Mouse (Mus musculus) cerebellum, adult 11-12 months (tissue): ENCODE measurements around the gene Cntrl.
A peak's percentile ranks its signal among the peaks of the same experiment; 100 is the strongest.

Source experiments
- DNase-seq: peaks from one replicate; pipeline ENCODE4 v3.0.0; 2022

Cntrl gene

DNA sequence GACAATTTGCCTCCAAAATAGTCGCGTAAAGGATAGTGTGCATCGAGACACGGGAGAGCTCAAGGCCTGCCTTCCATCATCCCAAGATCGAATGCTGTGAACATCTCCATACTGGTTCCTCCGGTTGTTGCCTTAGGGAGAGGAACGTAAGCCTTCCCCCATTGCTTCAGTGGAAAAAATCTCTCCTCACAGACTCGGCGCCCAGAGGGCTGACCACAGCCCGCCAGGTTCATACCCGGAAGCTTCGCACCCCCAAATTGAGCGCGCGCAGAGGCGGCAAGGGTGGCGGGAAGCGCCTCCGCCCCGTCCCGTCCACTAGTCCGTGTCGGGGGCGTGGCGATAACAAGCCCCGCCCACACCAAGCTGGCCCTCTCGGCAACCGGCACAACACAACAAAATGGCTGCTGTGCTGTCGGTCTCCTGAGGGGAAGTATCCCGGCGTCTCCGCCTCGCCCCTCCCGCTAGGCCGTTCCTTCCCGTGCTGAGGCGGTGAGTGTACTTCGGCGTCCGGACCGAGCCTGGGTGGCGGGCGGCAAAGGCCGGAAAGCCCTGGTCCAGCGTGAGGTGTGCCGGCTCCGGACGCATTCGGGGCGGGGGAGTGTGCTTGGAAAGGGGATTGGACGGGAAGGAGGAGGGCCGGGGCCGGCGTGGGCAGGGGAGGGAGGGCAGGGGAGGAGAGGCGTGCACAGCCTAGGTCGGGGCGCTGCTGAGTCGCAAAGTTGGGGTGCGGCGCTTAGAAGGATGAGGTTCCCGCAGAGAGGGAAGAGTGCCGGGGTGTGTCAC, at the start of gene Cntrl:
Cntrl (plus strand) TSS at position 352 of the 783 bp plus-strand sequence.
- DNase-seq = peak; percentile 94

DNA sequence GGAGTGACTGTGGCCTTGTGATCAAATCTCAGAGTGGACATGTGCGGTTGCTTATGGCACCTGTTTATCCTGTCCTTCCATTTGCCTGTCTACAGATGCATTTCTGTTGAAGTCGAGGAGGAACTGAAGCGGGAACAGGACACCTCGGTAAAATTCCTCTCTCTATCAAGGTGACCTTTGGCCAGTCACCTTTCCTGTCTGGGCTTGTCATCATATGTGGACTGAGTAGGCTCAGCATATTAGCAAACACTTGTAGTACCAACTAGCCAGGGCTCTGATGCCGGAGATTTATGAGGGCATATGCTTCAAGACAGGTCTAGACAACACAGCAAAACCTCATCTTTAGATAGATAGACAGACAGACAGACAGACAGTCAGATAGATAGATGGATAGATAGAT, 49.0 kb upstream of the Cntrl start:
- no peak for DNase-seq

DNA sequence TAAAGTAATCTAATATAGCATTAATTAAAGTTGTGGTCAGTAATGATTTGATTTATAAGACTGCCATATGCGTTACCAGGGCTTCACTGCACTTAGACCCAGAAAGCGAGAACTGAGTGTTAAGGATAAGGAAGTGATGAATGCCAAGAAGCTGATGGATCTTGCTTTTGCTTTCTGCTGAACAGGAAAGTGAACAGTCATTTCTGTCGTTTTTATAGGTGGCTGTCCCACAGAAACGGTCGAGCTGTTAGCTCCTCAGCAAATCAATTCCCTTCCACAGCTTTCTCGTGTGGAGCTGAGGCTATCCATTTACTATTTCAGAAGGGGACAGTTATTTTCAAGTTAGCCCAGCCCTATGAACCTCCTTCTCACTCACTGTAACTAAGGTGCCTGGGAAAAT, 48.4 kb upstream of the Cntrl start:
- no peak for DNase-seq

DNA sequence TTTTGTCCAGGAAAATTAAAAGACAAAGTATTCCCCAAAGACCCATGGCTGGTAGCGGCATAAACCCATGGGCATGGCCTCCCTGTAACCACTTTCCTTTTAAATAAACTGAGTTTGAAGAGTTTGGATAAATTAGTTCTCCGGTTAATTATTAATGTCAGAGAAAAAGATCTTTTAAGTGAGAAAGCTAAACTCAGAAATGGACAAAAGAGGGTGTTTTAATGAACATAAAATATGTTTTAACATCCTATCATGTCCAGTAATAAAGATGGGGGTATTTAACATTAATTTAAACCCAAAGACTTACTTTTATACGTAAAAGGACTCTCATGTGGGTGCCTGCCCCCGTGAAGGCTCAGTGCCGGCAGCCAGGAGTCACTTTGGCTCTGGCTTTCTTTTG, 48.0 kb upstream of the Cntrl start, which contains the start of gene Hc:
Hc (minus strand) TSS at position 101 of the 400 bp plus-strand sequence.
- no peak for DNase-seq

DNA sequence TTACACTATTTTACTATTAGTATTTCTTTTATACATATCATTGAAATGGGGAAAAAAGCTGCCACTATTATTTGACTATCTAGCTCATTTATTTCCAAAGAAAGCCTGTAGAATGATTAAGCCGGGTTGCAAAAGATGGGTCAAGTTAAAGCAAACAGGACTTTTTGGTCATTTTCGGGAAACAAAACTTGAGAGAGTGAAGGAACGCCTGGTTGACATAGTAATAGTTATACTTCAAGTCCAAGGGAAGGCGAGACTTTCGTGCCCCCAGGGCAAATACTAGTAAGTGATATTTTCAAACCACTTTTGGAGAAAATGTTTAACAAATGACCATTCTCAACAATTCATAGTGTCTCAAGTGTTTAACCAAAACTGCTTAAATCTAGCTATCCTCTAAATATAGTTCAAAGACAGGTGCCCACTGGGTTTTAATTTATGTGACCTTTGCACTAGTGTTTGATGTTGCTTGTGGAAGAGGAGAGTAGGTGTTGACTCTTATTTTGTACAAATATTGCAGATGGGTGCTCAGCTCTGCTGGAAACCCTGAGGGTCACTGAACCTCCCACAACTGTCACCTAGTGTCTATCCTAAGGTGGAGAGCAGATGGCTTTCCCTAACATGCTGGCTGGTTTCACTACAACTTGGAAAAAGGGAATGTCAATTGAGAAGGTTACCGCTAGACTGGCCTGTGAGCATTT, 45.8 kb upstream of the Cntrl start:
- no peak for DNase-seq

- DNase-seq = no peak
Observed at GRCm38 (mm10) chr2:35066525-35067082, 42.7 kb upstream of the Cntrl start.

- no peak for DNase-seq
Observed at GRCm38 (mm10) chr2:35067117-35067516, 42.2 kb upstream of the Cntrl start.

- no peak for DNase-seq
Observed at GRCm38 (mm10) chr2:35069124-35069523, 40.2 kb upstream of the Cntrl start.

GRCm38 (mm10) chr2:35070275-35070674, 39.0 kb upstream of the Cntrl start:
- DNase-seq = no peak

DNA sequence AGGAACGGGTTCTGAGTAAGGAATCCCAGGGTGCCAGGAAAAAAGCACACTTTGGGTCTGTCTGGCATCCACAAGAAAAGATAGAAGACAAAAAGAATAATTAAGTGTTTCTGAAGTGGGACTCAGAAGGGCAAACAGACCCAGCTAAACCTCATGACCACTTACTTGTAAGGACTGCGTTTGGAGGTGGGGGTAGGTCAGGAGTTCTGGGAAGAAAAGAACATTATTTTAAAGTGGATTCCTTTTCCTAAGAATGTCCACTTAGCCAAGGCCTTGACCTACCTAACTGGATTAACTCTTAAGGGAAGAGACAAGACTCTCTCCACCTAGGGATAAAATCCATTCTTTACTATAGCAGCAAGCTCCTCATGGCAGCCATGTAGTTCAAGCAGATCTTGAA, 36.7 kb upstream of the Cntrl start:
- DNase-seq = no peak

- no peak for DNase-seq
Observed at GRCm38 (mm10) chr2:35074328-35074727, 35.0 kb upstream of the Cntrl start.

GRCm38 (mm10) chr2:35079166-35079565, 30.1 kb upstream of the Cntrl start:
- no peak for DNase-seq

- DNase-seq = no peak
Observed at GRCm38 (mm10) chr2:35087418-35087817, 21.9 kb upstream of the Cntrl start.

DNA sequence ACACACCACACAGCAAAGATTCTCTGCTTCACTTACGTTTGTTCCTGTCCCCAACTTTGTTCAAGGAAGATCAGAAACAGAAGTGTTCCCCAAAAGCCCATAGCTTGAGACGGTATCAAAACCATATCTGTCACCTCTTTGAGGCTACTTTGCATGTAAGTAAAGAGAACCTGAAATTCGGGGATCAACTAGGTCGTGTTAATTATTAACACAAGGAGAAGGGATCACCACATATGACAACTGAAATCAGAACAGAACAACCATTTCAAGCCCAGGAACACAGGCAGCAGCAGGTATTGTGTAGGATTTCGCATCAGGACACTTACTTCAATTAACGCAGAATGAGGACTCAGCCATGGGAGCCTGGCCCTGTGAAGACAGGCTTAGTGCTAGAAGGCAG, 8.8 kb upstream of the Cntrl start:
- no peak for DNase-seq

DNA sequence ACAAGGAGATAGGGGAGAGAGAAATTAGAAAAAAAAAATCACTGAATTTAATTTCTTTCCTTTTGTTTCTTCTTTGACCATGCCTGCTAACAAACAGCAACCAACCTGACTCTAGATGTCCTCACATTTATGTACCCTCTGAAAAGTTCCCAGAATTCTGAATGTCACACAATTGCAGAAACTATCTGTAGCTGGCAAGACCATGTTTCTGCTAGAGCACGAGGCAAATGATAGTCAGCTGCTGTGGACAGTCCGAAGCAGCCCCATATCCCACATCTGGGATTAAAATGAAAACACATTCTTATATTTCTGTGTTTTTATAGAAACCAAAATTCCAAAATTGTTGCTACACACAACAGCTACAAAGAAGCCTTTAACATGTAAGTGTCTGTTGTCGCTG, 7.8 kb upstream of the Cntrl start, which contains the start of gene AI182371:
AI182371 (minus strand) TSS at position 101 of the 400 bp plus-strand sequence.
- no peak for DNase-seq

DNA sequence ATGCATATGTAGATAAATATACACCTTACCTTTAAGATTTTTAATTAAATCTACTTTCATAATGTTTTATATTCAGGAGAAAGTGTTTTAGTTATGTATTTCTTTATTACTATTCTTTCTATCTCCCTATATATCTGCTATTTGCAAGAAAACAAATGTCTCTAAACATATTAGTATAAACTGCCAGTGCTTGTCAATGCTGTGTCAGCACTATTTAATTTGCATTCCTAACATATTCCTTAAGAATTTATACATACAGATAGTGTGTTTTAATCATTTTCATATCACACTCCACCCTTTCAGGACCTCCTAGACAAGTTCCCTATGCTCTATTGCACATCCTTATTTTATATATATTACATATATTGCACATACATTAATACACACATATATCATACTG, 6.5 kb upstream of the Cntrl start:
- DNase-seq = no peak

DNA sequence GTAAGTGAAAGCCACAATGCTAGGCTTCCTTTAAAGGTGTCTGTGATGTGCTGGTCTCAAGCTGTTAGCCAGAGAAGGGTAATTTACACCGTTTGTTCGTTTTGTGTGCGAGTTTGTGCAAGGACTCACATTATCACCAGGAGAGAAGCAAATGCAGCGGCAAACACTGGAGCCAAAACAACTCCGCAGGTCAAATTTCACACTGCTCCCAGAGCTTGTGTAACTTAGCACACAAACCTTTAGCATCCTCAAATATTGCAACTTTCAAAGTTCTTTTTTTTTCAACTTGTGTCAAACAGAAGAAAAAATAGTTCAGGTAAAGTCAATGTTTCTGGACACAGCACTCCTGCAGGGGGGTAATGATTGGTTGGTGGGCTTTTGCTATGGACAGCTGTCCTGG, 5.7 kb upstream of the Cntrl start:
- no peak for DNase-seq

GRCm38 (mm10) chr2:35104843-35105242, 4.4 kb upstream of the Cntrl start:
- no peak for DNase-seq

- DNase-seq = no peak
Observed at GRCm38 (mm10) chr2:35107984-35108635, 1.2 kb upstream of the Cntrl start.

DNA sequence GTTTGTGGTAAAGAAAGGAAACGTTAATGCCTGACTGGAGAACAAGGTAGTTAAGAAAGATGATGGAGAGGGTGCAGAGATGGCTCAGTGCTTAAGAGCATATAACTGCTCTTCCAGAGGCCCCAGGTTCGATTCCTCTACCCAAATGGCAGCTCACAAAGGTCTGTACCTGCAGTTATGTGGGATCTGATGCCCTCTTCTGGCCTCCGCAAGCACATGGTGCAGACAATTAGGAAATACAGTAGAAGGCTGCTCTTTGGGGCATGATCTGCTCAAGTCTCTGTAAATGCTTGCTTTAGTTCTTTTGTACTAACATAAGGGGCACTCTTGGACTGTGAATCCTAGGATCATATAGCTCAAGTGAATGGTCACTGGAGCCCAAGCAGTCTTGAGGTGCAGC, 580 bp upstream of the Cntrl start:
- peak; percentile 35 for DNase-seq

DNA sequence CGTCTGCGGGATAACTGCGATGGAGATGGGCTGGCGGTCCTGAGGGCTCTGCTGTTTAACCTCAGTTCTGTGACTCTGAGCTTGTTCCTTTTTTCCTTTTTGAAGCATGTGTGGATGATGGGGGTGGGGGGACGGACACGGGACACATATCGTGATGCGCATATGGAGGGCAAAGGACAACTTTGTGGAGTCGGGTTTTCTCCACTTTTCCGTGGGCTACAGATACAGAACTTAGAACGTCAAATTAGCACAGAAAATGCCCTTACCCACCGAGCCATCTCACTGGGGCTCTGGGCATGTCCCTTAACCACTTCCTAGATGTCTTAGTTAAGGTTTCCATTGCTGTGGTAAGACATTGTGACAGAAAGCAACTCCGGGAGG, 622 bp downstream of the Cntrl start:
- no peak for DNase-seq

DNA sequence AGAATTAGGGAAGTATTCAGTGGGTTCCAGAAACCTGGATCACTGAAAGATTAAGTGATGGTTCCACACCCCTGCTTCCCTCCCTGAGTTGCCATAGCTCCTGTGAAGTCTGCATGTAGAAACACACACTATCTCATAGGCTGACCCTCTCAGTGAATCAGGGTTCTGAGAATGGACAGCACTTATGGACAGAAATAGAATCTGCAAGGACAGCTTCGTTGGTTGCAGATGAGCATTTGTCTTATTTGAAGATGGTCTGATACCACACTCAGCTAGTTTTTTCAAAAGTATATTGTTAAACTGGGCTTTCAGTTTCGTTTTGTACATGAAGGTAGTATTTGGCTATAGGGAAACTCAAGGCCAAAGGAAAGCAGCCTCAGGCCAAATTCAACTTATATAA, 1.2 kb downstream of the Cntrl start:
- no peak for DNase-seq

- no peak for DNase-seq
Observed at GRCm38 (mm10) chr2:35124716-35125115, 15.4 kb downstream of the Cntrl start.

GRCm38 (mm10) chr2:35131491-35131890, 22.2 kb downstream of the Cntrl start:
- DNase-seq = no peak
